Mouse (Mus musculus) MEL (cell line): ENCODE measurements around the gene Anapc15. TPM values are rescaled to one million over a fixed set of nuclear protein-coding genes. Genes with fewer than 3 reads are reported as not detected.

Source experiments
- DNase-seq: peaks from one replicate; pipeline ENCODE4 v3.0.0; 2011; ENCODE audit warnings: low read depth, low spot score
- H3K27ac ChIP-seq: 2 replicates; pipeline ENCODE4 v1.5.1; 2012; ENCODE audit warnings: low read depth, mild to moderate bottlenecking, control low read depth, low read length, moderate library complexity; ENCODE audit not compliant: control insufficient read depth
- H3K27me3 ChIP-seq, 2 experiments: fragments of 150-350 bp in 1 of 2; sonication (generic) in 1 of 2; 2 replicates each; pipeline ENCODE4 v1.6.1; 2012; ENCODE audit warnings: low read length in 2 of 2, mild to moderate bottlenecking in 2 of 2, improper control_type of control experiment in 1 of 2, moderate library complexity in 1 of 2; ENCODE audit not compliant: insufficient read depth in 2 of 2, control insufficient read depth in 1 of 2
- H3K36me3 ChIP-seq, 2 experiments: 2 replicates each; pipeline ENCODE4 v1.6.1; 2012 to 2014; ENCODE audit warnings: low read length in 2 of 2, improper control_type of control experiment in 1 of 2, inconsistent platforms in 1 of 2, mild to moderate bottlenecking in 1 of 2; ENCODE audit not compliant: insufficient read depth in 2 of 2, control insufficient read depth in 1 of 2
- H3K4me1 ChIP-seq, 2 experiments: fragments of 150-350 bp in 1 of 2; sonication (generic) in 1 of 2; 2 replicates each; pipeline ENCODE4 v1.6.1; 2012; ENCODE audit warnings: low read length in 2 of 2, improper control_type of control experiment in 1 of 2, mild to moderate bottlenecking in 1 of 2; ENCODE audit not compliant: insufficient read depth in 2 of 2, control insufficient read depth in 1 of 2
- H3K4me3 ChIP-seq, 2 experiments: fragments of 150-350 bp in 1 of 2; sonication (generic) in 1 of 2; 2 replicates each; pipeline ENCODE4 v1.5.1; 2012; ENCODE audit warnings: low read depth in 2 of 2, low read length in 2 of 2, mild to moderate bottlenecking in 2 of 2, moderate library complexity in 2 of 2, control low read depth in 1 of 2, improper control_type of control experiment in 1 of 2; ENCODE audit not compliant: control insufficient read depth in 1 of 2, insufficient read depth in 1 of 2
- H3K79me2 ChIP-seq: 2 replicates; pipeline ENCODE4 v1.6.1; 2012; ENCODE audit warnings: mild to moderate bottlenecking, low read length, moderate library complexity; ENCODE audit not compliant: control insufficient read depth, poor library complexity, insufficient read depth
- H3K9ac ChIP-seq: 2 replicates; pipeline ENCODE4 v1.6.1; 2012; ENCODE audit warnings: low read depth, mild to moderate bottlenecking, control low read depth, low read length, moderate library complexity; ENCODE audit not compliant: control insufficient read depth, poor library complexity, severe bottlenecking
- H3K9me3 ChIP-seq: fragments of 150-350 bp; sonication (generic); replicated peaks from 2 replicates; pipeline ENCODE4 v1.6.1; 2012; ENCODE audit warnings: mild to moderate bottlenecking, low read length, improper control_type of control experiment, moderate library complexity; ENCODE audit not compliant: insufficient read depth
- CHD1 ChIP-seq: IDR thresholded peaks from 2 replicates; pipeline ENCODE4 v1.6.1; 2012; ENCODE audit warnings: low read depth, mild to moderate bottlenecking, inconsistent platforms, low read length, improper control_type of control experiment
- CHD2 ChIP-seq: IDR thresholded peaks from 2 replicates; pipeline ENCODE4 v1.6.1; 2011; ENCODE audit warnings: low read length, improper control_type of control experiment
- E2F4 ChIP-seq: IDR thresholded peaks from 2 replicates; pipeline ENCODE4 v1.6.1; 2011; ENCODE audit warnings: low read depth, low read length, improper control_type of control experiment, borderline replicate concordance
- EP300 ChIP-seq, 2 experiments: IDR thresholded peaks; 2 replicates each; pipeline ENCODE4 v1.6.1; 2011; ENCODE audit warnings: improper control_type of control experiment in 2 of 2, low read length in 2 of 2, low read depth in 1 of 2, mild to moderate bottlenecking in 1 of 2
- GABPA ChIP-seq: IDR thresholded peaks from 2 replicates; pipeline ENCODE4 v1.6.1; 2012; ENCODE audit warnings: low read depth, mild to moderate bottlenecking, inconsistent platforms, low read length, improper control_type of control experiment, moderate library complexity
- GATA1 ChIP-seq: IDR thresholded peaks from 2 replicates; pipeline ENCODE4 v1.6.1; 2011; ENCODE audit warnings: low read depth, low read length, improper control_type of control experiment
- KAT2A ChIP-seq: conservative IDR thresholded peaks from 2 replicates; pipeline ENCODE4 v1.6.1; 2012; ENCODE audit warnings: low read depth, low read length, improper control_type of control experiment, inconsistent platforms
- MAFK ChIP-seq: IDR thresholded peaks from 2 replicates; pipeline ENCODE4 v1.6.1; 2011; ENCODE audit warnings: low read depth, mild to moderate bottlenecking, low read length, improper control_type of control experiment, borderline replicate concordance
- MAZ ChIP-seq: IDR thresholded peaks from 2 replicates; pipeline ENCODE4 v1.6.1; 2012; ENCODE audit warnings: low read depth, mild to moderate bottlenecking, inconsistent platforms, low read length, improper control_type of control experiment
- MEF2A ChIP-seq: IDR thresholded peaks from 2 replicates; pipeline ENCODE4 v1.6.1; 2014; ENCODE audit warnings: low read depth, mild to moderate bottlenecking, inconsistent platforms, low read length, improper control_type of control experiment; ENCODE audit not compliant: poor library complexity, insufficient replicate concordance, severe bottlenecking; ENCODE audit errors: extremely low read depth
- MYB ChIP-seq: IDR thresholded peaks from 2 replicates; pipeline ENCODE4 v1.6.1; 2011; ENCODE audit warnings: mild to moderate bottlenecking, low read depth, low read length, improper control_type of control experiment
- NELFE ChIP-seq: IDR thresholded peaks from 2 replicates; pipeline ENCODE4 v1.6.1; 2011; ENCODE audit warnings: low read depth, low read length, improper control_type of control experiment
- NRF1 ChIP-seq: IDR thresholded peaks from 2 replicates; pipeline ENCODE4 v1.6.1; 2014; ENCODE audit warnings: low read depth, mild to moderate bottlenecking, inconsistent platforms, low read length, improper control_type of control experiment, moderate library complexity; ENCODE audit not compliant: poor library complexity, insufficient read depth, severe bottlenecking
- POLR2A ChIP-seq, 2 experiments: IDR thresholded peaks; 2 replicates each; pipeline ENCODE4 v1.6.1; 2011 to 2012; ENCODE audit warnings: low read length in 2 of 2, mild to moderate bottlenecking in 2 of 2, control low read depth in 1 of 2, improper control_type of control experiment in 1 of 2, low read depth in 1 of 2, moderate library complexity in 1 of 2; ENCODE audit not compliant: control insufficient read depth in 1 of 2, insufficient read depth in 1 of 2, poor library complexity in 1 of 2
- POLR2AphosphoS5 ChIP-seq: IDR thresholded peaks from 2 replicates; pipeline ENCODE4 v1.6.1; 2012; ENCODE audit warnings: low read depth, borderline replicate concordance, mild to moderate bottlenecking, inconsistent platforms, low read length, moderate library complexity, mixed read lengths
- SIN3A ChIP-seq: IDR thresholded peaks from 2 replicates; pipeline ENCODE4 v1.6.1; 2012; ENCODE audit warnings: low read length, improper control_type of control experiment, inconsistent platforms
- TAL1 ChIP-seq: IDR thresholded peaks from 2 replicates; pipeline ENCODE4 v1.6.1; 2012; ENCODE audit warnings: mild to moderate bottlenecking, inconsistent platforms, low read length, moderate library complexity, mixed read lengths
- TBP ChIP-seq: IDR thresholded peaks from 2 replicates; pipeline ENCODE4 v1.8.0; 2011; ENCODE audit warnings: low read depth, low read length, improper control_type of control experiment
- TCF12 ChIP-seq: IDR thresholded peaks from 2 replicates; pipeline ENCODE4 v1.6.1; 2014; ENCODE audit warnings: low read depth, mild to moderate bottlenecking, inconsistent platforms, low read length, improper control_type of control experiment, moderate library complexity
- UBTF ChIP-seq: IDR thresholded peaks from 2 replicates; pipeline ENCODE4 v1.6.1; 2012; ENCODE audit warnings: low read depth, mild to moderate bottlenecking, inconsistent platforms, low read length, improper control_type of control experiment, moderate library complexity, borderline replicate concordance; ENCODE audit not compliant: insufficient read depth
- USF1 ChIP-seq: IDR thresholded peaks from 2 replicates; pipeline ENCODE4 v1.6.1; 2014; ENCODE audit warnings: low read depth, mild to moderate bottlenecking, inconsistent platforms, low read length, improper control_type of control experiment, moderate library complexity
- ZKSCAN1 ChIP-seq: IDR thresholded peaks from 2 replicates; pipeline ENCODE4 v1.6.1; 2012; ENCODE audit warnings: low read depth, mild to moderate bottlenecking, inconsistent platforms, low read length, improper control_type of control experiment, moderate library complexity
- ZNF384 ChIP-seq: IDR thresholded peaks from 2 replicates; pipeline ENCODE4 v1.6.1; 2012; ENCODE audit warnings: low read depth, mild to moderate bottlenecking, inconsistent platforms, low read length, improper control_type of control experiment
- polyA plus RNA-seq, 2 experiments: library from polyadenylated mRNA; stranded (reverse) in 1 of 2; unstranded in 1 of 2; fragments of >175 nt in 1 of 2; fragments of >200 nt in 1 of 2; gene quantifications; 2 replicates each; pipeline versions ENCODE4 v1.2.1 to v1.2.4; 2012; ENCODE audit warnings: low replicate concordance in 2 of 2, low read depth in 1 of 2; ENCODE audit not compliant: insufficient read length in 2 of 2, insufficient read depth in 1 of 2, missing spikeins in 1 of 2
- total RNA-seq: library from RNA; depleted of rRNA; stranded (reverse); fragments of 300-350 nt; gene quantifications from 2 replicates; pipeline ENCODE4 v1.2.3, GENCODE M21; 2012

The Anapc15 gene
- total and polyA plus RNA-seq, 3 experiments, result 68.7 to 103 TPM; not detected in 1

DNA sequence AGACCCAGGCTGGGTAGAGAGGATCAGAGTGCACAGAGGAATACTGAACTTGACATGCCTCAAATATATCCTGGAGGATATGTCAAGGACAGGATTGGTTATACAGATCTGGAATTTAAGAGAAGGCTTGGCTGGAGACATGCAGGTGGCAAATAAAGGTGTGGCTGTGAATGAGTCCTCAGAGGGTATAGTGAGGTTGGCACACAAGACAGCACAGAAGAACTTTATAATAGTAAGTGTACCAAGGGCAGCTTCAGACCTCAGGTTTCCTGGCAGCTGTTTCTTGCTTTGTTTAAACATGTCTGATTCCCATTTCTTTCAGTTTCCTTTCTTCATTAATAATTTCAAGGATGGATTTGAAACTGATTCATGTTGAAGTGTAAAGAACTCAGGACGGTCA, 69.0 kb downstream of the Anapc15 start:
- Histone ChIP-seq H3K4me1 (peaks cover 7 to 32% of the 10 kb centered on the region in 2 experiments), H3K79me2 (peaks cover 39% of the 10 kb centered on the region), H3K27me3 (no peaks in the 10 kb centered on the region), H3K9ac (peak overlapping the region; percentile 33; the same call in 1 of the 2 replicates), H3K36me3 (peaks cover 0 to 35% of the 10 kb centered on the region in 2 experiments; a peak in 2 of 4 replicates), H3K27ac (no peak overlapping the region), H3K9me3 (no peaks in the 10 kb centered on the region), H3K4me3 (peak overlapping the region in 1 of 2 experiments; percentile 86; a peak in 2 of 4 replicates)
- TF ChIP-seq USF1 (no peak), ZNF384 (no peak), MYB (no peak), UBTF (no peak), POLR2AphosphoS5 (no peak), MAFK (no peak), CHD1 (no peak)
- no peak for DNase-seq

DNA sequence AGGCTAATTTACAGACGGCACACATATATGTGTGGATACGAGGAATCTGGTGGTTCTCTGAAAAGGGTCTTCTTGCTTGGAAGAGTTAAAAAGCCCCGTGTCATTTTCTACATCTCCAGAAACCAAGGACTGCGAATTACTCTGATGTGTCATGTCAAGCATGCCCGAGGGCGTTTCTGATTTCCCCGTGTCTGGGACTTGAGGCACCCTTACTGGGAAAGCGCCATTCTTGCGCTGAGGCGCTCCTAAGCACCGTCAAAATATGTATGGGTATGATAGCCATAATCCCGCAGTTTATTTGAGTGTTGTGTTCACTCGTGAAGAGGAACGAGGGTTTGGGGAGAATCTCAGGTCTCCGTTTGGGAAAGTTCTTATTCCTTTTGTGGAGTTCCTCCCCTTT, 69.8 kb downstream of the Anapc15 start:
- Histone ChIP-seq H3K4me1 (peaks cover 7 to 32% of the 10 kb centered on the region in 2 experiments), H3K79me2 (peaks cover 45% of the 10 kb centered on the region), H3K36me3 (peaks cover 0 to 37% of the 10 kb centered on the region in 2 experiments; a peak in 2 of 4 replicates), H3K27ac (peak overlapping the region; percentile 79), H3K27me3 (no peaks in the 10 kb centered on the region), H3K4me3 (peak overlapping the region; percentile 86 to 90), H3K9ac (peak overlapping the region; percentile 89), H3K9me3 (no peaks in the 10 kb centered on the region)
- TF ChIP-seq CHD1 (no peak), TBP (no peak), ZKSCAN1 (no peak), GABPA (no peak)
- no peak for DNase-seq

DNA sequence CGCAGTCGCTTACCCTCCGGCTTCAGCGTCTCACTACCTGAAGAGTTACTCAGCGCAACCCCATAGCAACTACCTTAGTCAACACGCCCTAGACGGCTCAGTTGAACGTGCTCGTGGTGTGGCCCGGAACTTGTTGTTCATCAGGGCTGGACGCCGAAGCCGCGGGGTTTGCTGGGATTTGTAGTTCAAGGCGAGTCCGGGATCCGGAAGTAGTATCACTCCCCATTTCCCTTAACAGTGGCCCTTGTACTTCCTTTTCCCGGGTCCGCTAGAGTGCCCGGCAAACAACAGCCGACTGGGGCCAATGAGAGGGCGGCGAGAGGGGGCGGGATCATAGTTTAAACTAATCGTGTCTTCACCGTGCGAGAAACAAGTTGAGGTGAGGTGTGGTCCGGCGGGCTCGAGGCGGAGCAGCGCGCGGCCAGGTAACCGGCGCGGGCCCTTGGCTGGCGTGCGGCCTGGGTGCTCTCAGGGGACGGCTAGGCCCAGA, 70.3 kb downstream of the Anapc15 start, which contains the start of the genes Lrrc51 and Numa1:
Gene Lrrc51 (minus strand): TSS at position 145 of the 490 bp plus-strand sequence.
Gene Numa1 (plus strand): TSS at position 361 of the 490 bp plus-strand sequence.
- H3K4me1 ChIP-seq, result peaks cover 7 to 32% of the 10 kb centered on the region in 2 experiments
- H3K27ac ChIP-seq, result peak within 1 kb of the TSS; percentile 79
- peak within 1 kb of the TSS; percentile 87 to 90 for H3K4me3 ChIP-seq
- H3K36me3 ChIP-seq, result peaks cover 0 to 37% of the 10 kb centered on the region in 2 experiments; a peak in 2 of 4 replicates
- peak within 1 kb of the TSS; percentile 89 for H3K9ac ChIP-seq
- H3K79me2 ChIP-seq, result peaks cover 50% of the 10 kb centered on the region
- no peaks in the 10 kb centered on the region for H3K9me3 ChIP-seq
- peak; percentile 99 for DNase-seq
- H3K27me3 ChIP-seq, result no peaks in the 10 kb centered on the region
- TF ChIP-seq GATA1 (no peak), KAT2A (peak; percentile 90), POLR2AphosphoS5 (no peak), EP300 (IDR thresholded peaks at IDR 0.05; ENCODE audit: low read depth in 1 of 2, low read length in 2 of 2) (peak in 1 of 2 experiments; percentile 17; a peak in 1 of 4 replicates), GABPA (no peak), NELFE (peak; percentile 77), MAFK (no peak), MAZ (no peak), NRF1 (0 out of 2 replicates have a peak, but pooled peaks have one; percentile 31), TCF12 (no peak; the same call in 1 of the 2 replicates), SIN3A (peak; percentile 98), E2F4 (peak; percentile 75; the same call in 1 of the 2 replicates), POLR2A (IDR thresholded peaks at IDR 0.05; ENCODE audit: control insufficient read depth in 1 of 2, insufficient read depth in 1 of 2, low read depth in 1 of 2, low read length in 2 of 2, poor library complexity in 1 of 2) (peak; percentile 79 to 84; a peak in 3 of 4 replicates), CHD1 (no peak), MEF2A (no peak), ZNF384 (no peak), TAL1 (no peak), ZKSCAN1 (no peak), CHD2 (peak; percentile 26; the same call in 1 of the 2 replicates), MYB (no peak)
